Mouse (Mus musculus) heart, embryonic 10.5 days (tissue): Measurements from ENCODE around the gene Nrbf2. TPM values are rescaled to one million over a fixed set of nuclear protein-coding genes. Genes with fewer than 3 reads are reported as not detected.

Source experiments
- DNase-seq: peaks from one replicate; pipeline ENCODE4 v3.0.0-alpha.2; 2017; ENCODE audit warnings: low spot score
- H3K27ac ChIP-seq: fragments of 300-500 bp; sonication (generic); 2 replicates; pipeline ENCODE4 v1.5.1; 2016; ENCODE audit warnings: mild to moderate bottlenecking
- H3K27me3 ChIP-seq: fragments of 300-500 bp; sonication (generic); 2 replicates; pipeline ENCODE4 v1.6.1; 2016; ENCODE audit warnings: mild to moderate bottlenecking; ENCODE audit not compliant: poor library complexity, insufficient read depth, severe bottlenecking
- H3K36me3 ChIP-seq: fragments of 300-500 bp; sonication (generic); 2 replicates; pipeline ENCODE4 v1.6.1; 2016; ENCODE audit warnings: mild to moderate bottlenecking, moderate library complexity
- H3K4me1 ChIP-seq: fragments of 300-500 bp; sonication (generic); 2 replicates; pipeline ENCODE4 v1.6.1; 2016; ENCODE audit warnings: mild to moderate bottlenecking
- H3K4me3 ChIP-seq: fragments of 300-500 bp; sonication (generic); 2 replicates; pipeline ENCODE4 v1.5.1; 2016; ENCODE audit warnings: mild to moderate bottlenecking, moderate library complexity
- H3K9me3 ChIP-seq: fragments of 300-500 bp; sonication (generic); 2 replicates; pipeline ENCODE4 v1.6.1; 2016; ENCODE audit warnings: mild to moderate bottlenecking, moderate library complexity
- WGBS: fragments of 180-500 bp; shearing (Covaris S2); methylation state at CpG from one replicate; pipeline ENCODE4 v1.1.7; 2016; 5-methylcytosine and 5-hydroxymethylcytosine counted together
- polyA plus RNA-seq: library from polyadenylated mRNA; unstranded; fragments of >200 nt; fragmentation: Nextera tagmentation; extraction: Ambion mirVana; gene quantifications from 2 replicates; pipeline ENCODE4 v1.2.1, GENCODE M21; 2016

Nrbf2 gene
- 30.3 and 35.6 TPM in 2 replicates for polyA plus RNA-seq

DNA sequence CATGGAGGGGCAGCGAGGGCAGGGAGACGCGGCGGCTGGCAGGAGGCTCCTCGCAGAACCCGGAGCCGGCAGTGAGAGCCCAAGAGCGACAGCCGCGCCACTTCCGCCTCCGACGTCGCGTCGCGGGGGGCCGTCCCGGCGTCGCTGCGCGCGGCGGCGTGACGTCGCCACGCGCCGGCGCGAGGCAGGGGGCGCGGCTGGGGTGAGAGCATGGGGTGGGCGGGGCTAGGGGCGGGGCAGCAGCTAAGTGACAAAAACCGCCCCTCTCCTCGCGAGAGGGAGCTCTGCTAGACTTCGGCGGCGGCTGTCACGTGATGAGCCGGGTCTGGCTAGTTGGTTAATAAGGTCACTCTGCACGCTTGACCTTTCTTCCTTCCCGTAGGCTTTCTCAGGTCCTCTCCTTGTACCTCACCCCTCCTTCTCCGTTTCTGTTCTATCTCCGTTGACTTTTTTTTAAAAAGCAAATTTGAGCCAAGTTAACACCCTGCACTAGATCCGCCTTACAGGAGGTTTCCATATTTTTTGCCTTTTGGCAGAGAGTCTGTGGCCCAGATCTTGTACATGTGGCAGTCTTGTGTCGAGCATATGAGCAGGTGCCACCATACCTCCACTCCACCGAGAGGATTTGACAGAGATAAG lies at the start of gene Nrbf2:
Gene Nrbf2 (minus strand): TSS at position 130 of the 639 bp plus-strand sequence.
- Histone ChIP-seq H3K27me3 (no peaks in the 10 kb centered on the region), H3K4me3 (peak within 1 kb of the TSS; percentile 90), H3K36me3 (no peaks in the 10 kb centered on the region), H3K4me1 (peaks cover 30% of the 10 kb centered on the region), H3K27ac (peak within 1 kb of the TSS; percentile 91), H3K9me3 (no peaks in the 10 kb centered on the region)
- DNase-seq, result peak; percentile 98
- WGBS, result 4% methylated on average over 42 of the region's 52 CpGs

DNA sequence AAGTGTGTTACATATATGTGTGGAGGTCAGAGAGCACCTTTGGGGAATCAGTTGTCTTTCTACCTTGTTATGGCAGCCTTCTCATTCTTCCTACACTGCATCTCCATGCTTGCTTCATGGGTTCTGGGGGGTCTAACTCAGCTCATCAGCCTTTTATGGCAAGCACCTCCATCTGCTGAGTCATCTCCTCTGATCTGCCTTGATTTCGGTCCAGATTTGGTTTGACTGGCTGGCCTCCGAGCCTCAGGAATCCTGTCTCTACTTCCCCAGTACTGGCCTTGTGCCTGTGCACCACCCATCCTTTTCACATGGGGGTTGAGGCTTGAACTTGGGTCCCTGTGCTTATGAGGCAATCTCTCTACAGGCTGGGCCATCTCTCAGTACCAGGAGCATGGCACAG lies 45.5 kb upstream of the Nrbf2 start:
- Histone ChIP-seq H3K36me3 (no peaks in the 10 kb centered on the region), H3K9me3 (no peaks in the 10 kb centered on the region), H3K4me3 (no peak overlapping the region), H3K4me1 (no peaks in the 10 kb centered on the region), H3K27me3 (no peaks in the 10 kb centered on the region), H3K27ac (no peak overlapping the region)
- 82% methylated on average over 2 of the region's 2 CpGs for WGBS
- DNase-seq, result no peak

DNA sequence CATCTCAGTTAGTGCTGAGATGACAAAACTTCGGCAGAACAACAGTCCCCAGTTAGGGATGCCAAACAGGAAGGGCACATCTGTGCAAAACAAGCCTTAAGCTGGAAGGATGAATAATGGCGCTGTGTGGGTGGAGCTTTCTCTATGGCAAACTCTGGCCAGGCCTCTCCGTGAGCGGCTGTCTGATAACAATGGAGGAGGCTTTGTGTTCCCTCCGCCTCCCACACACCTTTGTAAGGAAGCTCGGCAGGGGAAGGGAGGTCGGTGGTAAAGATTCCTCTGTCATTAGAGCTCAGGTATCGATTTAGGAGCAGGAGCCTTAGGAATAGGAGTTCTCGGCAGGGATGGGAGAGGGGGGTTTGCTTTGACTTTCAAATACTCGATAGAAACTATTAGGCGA lies 44.6 kb upstream of the Nrbf2 start:
- H3K9me3 ChIP-seq, result no peaks in the 10 kb centered on the region
- no peaks in the 10 kb centered on the region for H3K27me3 ChIP-seq
- 37% methylated on average over 11 of the region's 11 CpGs for WGBS
- no peaks in the 10 kb centered on the region for H3K4me1 ChIP-seq
- no peak overlapping the region for H3K27ac ChIP-seq
- peak overlapping the region; percentile 15; the same call in 1 of the 2 replicates for H3K4me3 ChIP-seq
- DNase-seq, result no peak
- no peaks in the 10 kb centered on the region for H3K36me3 ChIP-seq

DNA sequence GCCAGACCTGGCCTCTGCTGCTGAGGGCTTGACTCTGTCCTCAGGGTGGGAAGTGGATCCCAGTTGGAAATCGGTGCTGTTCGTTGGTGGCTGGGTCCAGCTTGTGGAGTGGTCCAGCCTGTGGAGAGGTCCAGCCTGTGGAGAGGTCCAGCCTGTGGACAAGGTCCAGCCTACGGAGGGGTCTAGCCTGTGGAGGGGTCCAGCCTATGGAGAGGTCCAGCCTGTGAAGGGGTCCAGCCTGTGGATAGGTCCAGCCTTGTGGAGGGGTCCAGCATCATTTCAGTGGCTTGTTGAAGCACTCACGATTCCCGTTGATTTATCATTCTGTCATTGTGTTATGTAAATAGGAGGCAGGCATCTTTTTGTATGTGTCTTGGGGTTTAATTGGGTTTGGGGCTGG lies 43.1 kb upstream of the Nrbf2 start:
- Histone ChIP-seq H3K27me3 (no peaks in the 10 kb centered on the region), H3K4me1 (no peaks in the 10 kb centered on the region), H3K4me3 (no peak overlapping the region), H3K9me3 (no peaks in the 10 kb centered on the region), H3K27ac (no peak overlapping the region), H3K36me3 (no peaks in the 10 kb centered on the region)
- no peak for DNase-seq
- 89% methylated on average over 5 of the region's 5 CpGs for WGBS

DNA sequence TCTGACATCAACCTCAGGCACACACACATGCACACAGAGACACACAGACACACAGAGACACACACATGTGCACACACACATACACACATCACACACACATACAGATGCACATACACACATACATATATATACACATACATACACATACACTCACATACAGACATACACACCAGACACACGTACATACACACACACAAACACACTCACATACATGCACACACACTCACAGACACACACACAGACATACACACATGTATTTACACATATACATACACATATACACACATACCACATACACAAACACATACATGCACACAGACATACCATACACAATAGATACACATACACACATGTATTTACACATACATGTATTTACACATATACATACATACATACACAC lies 38.9 kb upstream of the Nrbf2 start:
- Histone ChIP-seq H3K27ac (no peak overlapping the region), H3K27me3 (peaks cover 38% of the 10 kb centered on the region), H3K4me1 (peaks cover 11% of the 10 kb centered on the region; the same call in 1 of the 2 replicates), H3K4me3 (no peak overlapping the region), H3K9me3 (no peaks in the 10 kb centered on the region), H3K36me3 (no peaks in the 10 kb centered on the region)
- no peak for DNase-seq
- 68% methylated on average over 1 of the region's 1 CpGs for WGBS

DNA sequence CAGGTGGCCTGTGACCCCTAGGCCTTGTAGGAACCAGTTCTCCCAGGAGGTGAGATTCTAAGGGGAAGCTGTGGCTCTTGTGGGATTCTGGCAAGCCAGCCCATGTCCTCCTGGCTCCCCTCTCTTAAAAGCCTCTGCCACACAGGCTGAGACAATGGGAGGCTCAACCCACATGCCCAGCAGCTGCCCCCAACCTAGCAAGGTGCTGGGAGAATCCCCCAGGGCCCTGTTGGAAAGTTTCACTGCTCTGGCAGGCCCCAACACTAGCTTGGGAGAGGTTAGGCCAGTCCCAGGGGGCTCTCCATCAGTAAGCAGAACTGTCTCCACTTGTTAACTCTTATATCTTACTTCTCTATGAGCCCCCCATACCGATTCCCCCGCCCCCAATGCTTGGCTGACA lies 36.3 kb upstream of the Nrbf2 start:
- Histone ChIP-seq H3K36me3 (no peaks in the 10 kb centered on the region), H3K4me3 (no peak overlapping the region), H3K27ac (no peak overlapping the region), H3K4me1 (peaks cover 20% of the 10 kb centered on the region), H3K9me3 (no peaks in the 10 kb centered on the region), H3K27me3 (peaks cover 49% of the 10 kb centered on the region)
- DNase-seq, result no peak
- 81% methylated on average over 2 of the region's 2 CpGs for WGBS

DNA sequence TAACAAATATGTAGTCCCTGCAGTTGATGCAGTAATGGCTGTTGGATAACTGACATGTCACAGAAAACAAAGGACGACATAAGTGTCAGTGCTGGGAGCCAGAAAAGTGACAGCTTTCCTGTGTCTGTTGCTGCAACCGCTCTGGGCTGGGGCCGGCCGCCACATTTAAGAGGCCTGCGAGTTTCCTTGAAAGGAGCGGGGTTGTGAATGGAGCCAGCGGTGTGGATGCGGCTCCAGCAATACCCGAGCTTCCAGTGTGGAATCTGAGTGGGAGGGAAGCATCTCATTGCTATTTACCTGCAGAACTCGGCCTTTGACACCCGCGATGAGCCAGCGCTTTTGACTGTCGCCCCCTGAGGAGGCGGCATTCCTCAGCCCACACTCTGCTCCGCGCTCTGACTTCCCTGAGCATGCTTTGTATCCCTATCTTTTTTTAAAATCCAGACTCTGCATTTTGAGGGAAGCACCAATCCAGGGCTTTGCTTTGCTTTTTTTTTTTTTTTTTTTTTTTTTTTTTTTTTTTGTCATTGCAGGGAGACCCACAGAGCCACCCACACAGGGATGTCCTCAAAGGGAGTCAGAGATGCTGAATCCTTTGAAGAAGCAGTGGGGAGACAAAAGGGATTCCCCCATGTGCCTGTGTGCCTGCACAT lies 35.2 kb upstream of the Nrbf2 start:
- peaks cover 49% of the 10 kb centered on the region for H3K27me3 ChIP-seq
- H3K9me3 ChIP-seq, result no peaks in the 10 kb centered on the region
- 8% methylated on average over 17 of the region's 17 CpGs for WGBS
- H3K36me3 ChIP-seq, result no peaks in the 10 kb centered on the region
- H3K4me1 ChIP-seq, result peaks cover 20% of the 10 kb centered on the region
- peak overlapping the region; percentile 45 for H3K4me3 ChIP-seq
- DNase-seq, result no peak
- H3K27ac ChIP-seq, result no peak overlapping the region

DNA sequence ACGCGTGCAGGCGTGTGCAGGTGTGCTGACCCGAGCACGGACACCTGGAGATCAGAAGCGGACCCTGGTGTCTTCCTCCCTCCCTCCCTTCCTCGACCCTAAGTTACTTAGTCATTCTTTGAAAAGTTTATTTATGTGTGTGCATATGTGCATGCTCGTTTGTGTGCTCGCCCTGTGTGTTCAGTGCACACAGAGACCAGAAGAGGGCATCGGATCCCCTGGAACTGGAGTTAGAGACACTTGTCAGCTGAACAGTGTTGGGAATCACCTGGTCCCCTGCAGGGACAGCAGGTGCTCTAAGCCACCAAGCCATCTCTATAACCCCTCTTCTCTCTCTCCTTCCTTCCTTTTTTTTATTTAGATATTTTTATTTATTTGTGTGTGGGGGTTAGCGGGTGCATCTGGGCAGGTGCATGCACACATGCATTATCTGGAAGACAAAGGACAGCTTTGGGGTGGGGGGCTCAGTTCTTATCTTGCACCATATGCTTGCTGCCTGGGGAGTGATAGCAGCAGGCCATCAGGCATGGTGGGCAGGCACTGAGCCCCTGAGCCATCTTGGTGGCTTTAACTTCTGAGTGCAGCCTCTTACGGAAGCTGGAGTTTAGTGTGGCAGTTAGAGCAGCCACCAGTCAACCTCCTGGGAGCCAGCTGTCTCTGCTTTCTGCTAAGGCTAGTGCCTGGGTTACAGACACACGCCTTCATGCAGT lies 34.1 kb upstream of the Nrbf2 start:
- no peaks in the 10 kb centered on the region for H3K9me3 ChIP-seq
- DNase-seq, result no peak
- WGBS, result 70% methylated on average over 13 of the region's 13 CpGs
- H3K27me3 ChIP-seq, result peaks cover 49% of the 10 kb centered on the region
- H3K4me1 ChIP-seq, result peaks cover 20% of the 10 kb centered on the region
- H3K36me3 ChIP-seq, result no peaks in the 10 kb centered on the region
- H3K4me3 ChIP-seq, result no peak overlapping the region
- H3K27ac ChIP-seq, result no peak overlapping the region

DNA sequence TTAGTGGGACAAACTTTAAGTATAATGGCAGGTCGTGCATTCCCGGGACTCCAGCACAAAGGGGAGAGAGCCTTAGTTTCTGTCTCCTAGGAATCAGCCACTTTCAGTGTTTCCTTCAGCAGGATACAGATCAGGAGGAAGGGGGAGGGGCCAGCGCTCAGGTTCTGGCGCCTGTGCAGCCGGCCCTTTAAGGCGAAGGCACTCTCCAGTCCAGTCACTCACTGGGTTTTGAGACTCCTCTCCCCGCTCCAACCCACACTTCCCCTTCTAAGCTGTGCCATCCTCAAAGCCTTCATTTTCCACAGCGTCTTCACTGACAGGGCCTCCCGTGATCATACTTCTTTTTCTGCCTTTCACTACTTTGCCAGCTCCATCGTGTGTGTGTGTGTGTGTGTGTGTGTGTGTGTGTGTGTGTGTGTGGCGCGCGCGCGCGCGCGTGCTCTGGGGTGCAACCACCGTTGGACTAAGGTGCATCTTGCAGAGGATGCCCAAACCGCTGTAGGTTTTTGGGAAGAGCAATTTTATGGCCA lies 32.9 kb upstream of the Nrbf2 start:
- Histone ChIP-seq H3K36me3 (no peaks in the 10 kb centered on the region), H3K9me3 (no peaks in the 10 kb centered on the region), H3K4me1 (peaks cover 20% of the 10 kb centered on the region), H3K27me3 (peaks cover 48% of the 10 kb centered on the region), H3K4me3 (peak overlapping the region; percentile 55), H3K27ac (peak overlapping the region; percentile 52)
- peak; percentile 76 for DNase-seq
- 2% methylated on average over 20 of the region's 20 CpGs for WGBS

DNA sequence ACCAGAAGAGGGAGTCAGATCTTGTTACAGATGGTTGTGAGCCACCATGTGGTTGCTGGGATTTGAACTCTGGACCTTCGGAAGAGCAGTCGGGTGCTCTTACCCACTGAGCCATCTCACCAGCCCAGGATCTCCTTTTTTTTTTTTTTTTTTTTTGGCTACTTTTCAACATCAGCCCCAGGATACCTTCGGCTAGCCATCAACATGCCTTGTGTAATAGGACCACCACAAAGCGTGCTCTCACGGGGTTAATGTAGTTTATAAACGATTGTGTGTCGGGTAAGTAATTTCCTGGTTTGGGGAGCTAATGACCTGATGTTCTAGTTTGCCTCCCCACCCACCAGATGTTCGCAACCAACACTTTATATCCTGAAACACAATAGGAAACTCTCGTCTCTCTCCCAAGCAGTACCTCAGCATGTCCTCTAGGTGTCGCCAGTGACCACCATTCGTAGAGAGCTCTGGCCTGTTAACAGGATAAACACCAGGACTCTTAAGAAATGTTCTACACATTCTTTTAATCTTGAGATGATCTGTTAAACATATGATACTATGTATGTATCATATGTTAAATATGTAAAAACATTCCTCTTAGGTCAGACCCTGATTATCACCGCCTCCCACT lies 29.8 kb upstream of the Nrbf2 start:
- peak; percentile 89 for DNase-seq
- Histone ChIP-seq H3K27ac (no peak overlapping the region), H3K4me1 (peaks cover 15% of the 10 kb centered on the region), H3K36me3 (no peaks in the 10 kb centered on the region), H3K4me3 (no peak overlapping the region), H3K27me3 (peaks cover 20% of the 10 kb centered on the region), H3K9me3 (no peaks in the 10 kb centered on the region)
- 19% methylated on average over 10 of the region's 12 CpGs for WGBS

DNA sequence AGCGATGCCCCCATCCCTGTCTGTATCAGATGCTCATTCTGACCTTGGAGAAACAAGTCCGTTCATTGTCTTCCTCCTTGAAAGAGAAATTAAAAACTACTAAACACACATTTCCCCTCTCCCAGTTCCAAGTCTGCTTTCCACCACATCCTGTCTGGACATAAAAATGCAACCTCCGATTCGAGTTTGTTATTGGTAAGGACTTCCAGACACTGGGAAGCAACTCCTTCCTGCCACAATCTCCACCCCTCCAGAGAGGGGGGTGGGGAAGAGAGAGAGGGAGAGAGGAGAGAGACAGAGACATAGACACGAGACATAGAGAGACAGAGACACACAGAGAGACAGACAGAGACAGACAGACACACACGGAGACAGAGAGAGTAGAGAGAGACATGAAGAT lies 27.4 kb upstream of the Nrbf2 start:
- no peak for DNase-seq
- Histone ChIP-seq H3K4me3 (no peak overlapping the region), H3K9me3 (no peaks in the 10 kb centered on the region), H3K27ac (no peak overlapping the region), H3K4me1 (no peaks in the 10 kb centered on the region), H3K36me3 (no peaks in the 10 kb centered on the region), H3K27me3 (no peaks in the 10 kb centered on the region; the same call in 1 of the 2 replicates)
- WGBS, result 63% methylated on average over 6 of the region's 6 CpGs

DNA sequence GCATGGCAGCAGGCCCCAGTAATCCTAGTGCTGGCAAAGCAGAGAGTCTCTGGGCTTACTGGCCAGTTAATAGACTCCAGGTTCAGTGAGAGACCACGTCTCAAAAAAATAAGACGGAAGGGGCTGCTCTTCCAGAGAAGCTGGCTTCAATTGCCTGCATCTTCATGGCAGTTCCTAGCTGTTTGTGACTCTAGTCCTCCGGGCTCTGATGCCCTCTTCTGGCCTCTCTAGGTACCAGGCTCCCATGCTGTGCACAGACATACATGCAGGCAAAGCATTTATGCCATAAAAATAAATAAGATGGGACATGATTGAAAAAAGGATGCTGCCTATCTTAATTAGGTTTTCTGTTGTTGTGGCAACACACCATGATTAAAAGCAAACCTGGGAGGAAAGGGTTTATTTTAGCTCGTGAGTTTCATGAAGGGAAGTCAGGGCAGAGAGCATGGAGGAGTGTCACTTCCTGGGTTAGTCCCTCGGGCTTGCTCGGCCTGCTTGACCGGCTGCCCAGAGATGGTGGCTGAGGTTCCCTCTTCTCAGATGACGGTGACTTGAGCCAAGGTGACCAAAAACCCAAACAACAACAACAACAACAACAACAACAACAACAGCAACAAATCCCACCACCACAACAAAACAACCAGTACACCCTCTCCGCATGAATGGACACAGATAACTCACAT lies 26.3 kb upstream of the Nrbf2 start:
- no peaks in the 10 kb centered on the region for H3K4me1 ChIP-seq
- no peak for DNase-seq
- H3K9me3 ChIP-seq, result no peaks in the 10 kb centered on the region
- 31% methylated on average over 9 of the region's 9 CpGs for WGBS
- no peak overlapping the region for H3K27ac ChIP-seq
- H3K36me3 ChIP-seq, result no peaks in the 10 kb centered on the region
- H3K4me3 ChIP-seq, result no peak overlapping the region
- no peaks in the 10 kb centered on the region for H3K27me3 ChIP-seq
